Mouse (Mus musculus): Measurements from ENCODE around the gene Wdr60. TPM values are rescaled to one million over a fixed set of nuclear protein-coding genes. Genes with fewer than 3 reads are reported as not detected.
A peak's percentile ranks its signal among the peaks of the same experiment; 100 is the strongest.

Gene Wdr60
- polyA plus RNA-seq, 1 experiment from 2014 or later: 22.6 TPM

- ATAC-seq (replicated peaks): no peak
- Histone ChIP-seq H3K27ac (no peak overlapping the region), H3K9me3 (no peaks in the 10 kb centered on the region), H3K4me1 (no peaks in the 10 kb centered on the region), H3K9ac (no peak overlapping the region), H3K36me3 (replicated peaks) (no peaks in the 10 kb centered on the region), H3K27me3 (replicated peaks) (no peaks in the 10 kb centered on the region), H3K4me2 (no peak overlapping the region), H3K4me3 (no peak overlapping the region)
Measured at GRCm38 (mm10) chr12:116165368-116165767, 97.5 kb downstream of the Wdr60 start.

- WGBS: 86% methylated on average over 2 of the region's 2 CpGs
- Histone ChIP-seq H3K27me3 (replicated peaks) (no peaks in the 10 kb centered on the region), H3K36me3 (replicated peaks) (no peaks in the 10 kb centered on the region), H3K4me2 (no peak overlapping the region), H3K4me1 (no peaks in the 10 kb centered on the region), H3K9ac (no peak overlapping the region), H3K27ac (no peak overlapping the region), H3K9me3 (no peaks in the 10 kb centered on the region), H3K4me3 (no peak overlapping the region)
- ATAC-seq (replicated peaks): no peak
Measured at GRCm38 (mm10) chr12:116159695-116160094, 103.1 kb downstream of the Wdr60 start.

- Histone ChIP-seq H3K9ac (no peak overlapping the region), H3K4me3 (no peak overlapping the region), H3K4me2 (no peak overlapping the region), H3K4me1 (no peaks in the 10 kb centered on the region), H3K27ac (no peak overlapping the region), H3K36me3 (replicated peaks) (no peaks in the 10 kb centered on the region), H3K9me3 (no peaks in the 10 kb centered on the region), H3K27me3 (replicated peaks) (no peaks in the 10 kb centered on the region)
- ATAC-seq (replicated peaks): no peak
- 86% methylated on average over 5 of the region's 5 CpGs for WGBS
Measured at GRCm38 (mm10) chr12:116159223-116159622, 103.6 kb downstream of the Wdr60 start.

- ATAC-seq (replicated peaks): 0 out of 2 replicates have a peak, but pooled peaks have one; percentile 24
- H3K4me3 ChIP-seq: no peak overlapping the region
- H3K27me3 ChIP-seq (replicated peaks): no peaks in the 10 kb centered on the region
- no peak overlapping the region for H3K4me2 ChIP-seq
- no peaks in the 10 kb centered on the region for H3K4me1 ChIP-seq
- no peaks in the 10 kb centered on the region for H3K36me3 ChIP-seq (replicated peaks)
- WGBS: 76% methylated on average over 7 of the region's 7 CpGs
- no peak overlapping the region for H3K9ac ChIP-seq
- no peak overlapping the region for H3K27ac ChIP-seq
- H3K9me3 ChIP-seq: no peaks in the 10 kb centered on the region
Measured at GRCm38 (mm10) chr12:116156792-116157532, 105.9 kb downstream of the Wdr60 start.

Small RNAs within 50 kb of the gene (microRNA-seq; reads per million reads assigned to microRNA genes)
- gene Gm23190: not detected

Other genes starting within 250 kb of the Wdr60 start
- gene Zfp386, start 215.3 kb downstream of the Wdr60 start, polyA plus RNA-seq (2015; fragmentation: Nextera tagmentation; extraction: Ambion mirVana): 54.6 and 58.3 TPM in 2 replicates
- 0.45 and 0.86 TPM in 2 replicates for gene Vipr2, start 185.3 kb downstream of the Wdr60 start, polyA plus RNA-seq (2015; fragmentation: Nextera tagmentation; extraction: Ambion mirVana)
- gene Gm11027, start 12.4 kb upstream of the Wdr60 start, polyA plus RNA-seq (2015; fragmentation: Nextera tagmentation; extraction: Ambion mirVana): not detected in 2 replicates
- 11.4 and 12.1 TPM in 2 replicates for gene Esyt2, start 18.2 kb upstream of the Wdr60 start, polyA plus RNA-seq (2015; fragmentation: Nextera tagmentation; extraction: Ambion mirVana)
- gene Ncapg2, start 142.4 kb upstream of the Wdr60 start, polyA plus RNA-seq (2015; fragmentation: Nextera tagmentation; extraction: Ambion mirVana): 8.0 TPM in 2 replicates
- 17.1 and 22.1 TPM in 2 replicates for gene Ptprn2, start 222.7 kb upstream of the Wdr60 start, polyA plus RNA-seq (2015; fragmentation: Nextera tagmentation; extraction: Ambion mirVana)

Data from midbrain, embryonic 15.5 days (tissue).